Mouse (Mus musculus) heart, embryonic 16.5 days (tissue): ENCODE results near the gene Mthfd1l. TPM values are rescaled to one million over a fixed set of nuclear protein-coding genes. Genes with fewer than 3 reads are reported as not detected.

ENCODE experiments used
- ATAC-seq: fragments of 200-750 bp; cut with Nextera tagmentation; replicated peaks from 2 replicates; pipeline ENCODE4 v1.8.0; 2017; ENCODE audit warnings: moderate number of reproducible peaks; ENCODE audit not compliant: insufficient read depth, low FRiP score; ENCODE audit errors: extremely low read depth
- H3K27ac ChIP-seq: fragments of 300-500 bp; sonication (generic); 2 replicates; pipeline ENCODE4 v1.5.1; 2014; ENCODE audit warnings: mild to moderate bottlenecking, low read length, control low read depth, moderate library complexity
- H3K27me3 ChIP-seq: fragments of 300-500 bp; sonication (generic); 2 replicates; pipeline ENCODE4 v1.6.1; 2014; ENCODE audit warnings: low read length, mixed read lengths; ENCODE audit not compliant: control insufficient read depth, insufficient read depth
- H3K36me3 ChIP-seq: fragments of 300-500 bp; sonication (generic); 2 replicates; pipeline ENCODE4 v1.6.1; 2014; ENCODE audit not compliant: control insufficient read depth, insufficient read depth
- H3K4me1 ChIP-seq: fragments of 300-500 bp; sonication (generic); 2 replicates; pipeline ENCODE4 v1.6.1; 2014; ENCODE audit warnings: low read length, mixed read lengths; ENCODE audit not compliant: control insufficient read depth, insufficient read depth
- H3K4me2 ChIP-seq: fragments of 300-500 bp; sonication (generic); 2 replicates; pipeline ENCODE4 v1.6.1; 2014; ENCODE audit warnings: low read depth, mild to moderate bottlenecking, control low read depth, low read length
- H3K4me3 ChIP-seq: fragments of 300-500 bp; sonication (generic); 2 replicates; pipeline ENCODE4 v1.5.1; 2014; ENCODE audit warnings: mild to moderate bottlenecking, control low read depth, low read length
- H3K9ac ChIP-seq: fragments of 300-500 bp; sonication (generic); 2 replicates; pipeline ENCODE4 v1.6.1; 2014; ENCODE audit warnings: low read length, control low read depth
- H3K9me3 ChIP-seq: fragments of 300-500 bp; sonication (generic); replicated peaks from 2 replicates; pipeline ENCODE4 v1.6.1; 2016; ENCODE audit warnings: low read length; ENCODE audit not compliant: control insufficient read depth
- WGBS: fragments of 180-500 bp; shearing (Covaris S2); extraction: QIAGEN DNeasy Blood & Tissue Kit; methylation state at CpG from one replicate; pipeline ENCODE4 v1.1.7; 2014; 5-methylcytosine and 5-hydroxymethylcytosine counted together
- polyA plus RNA-seq: library from polyadenylated mRNA; unstranded; fragments of >200 nt; fragmentation: Nextera tagmentation; extraction: Ambion mirVana; gene quantifications from 2 replicates; pipeline ENCODE4 v1.2.1, GENCODE M21; 2015

The Mthfd1l gene
- polyA plus RNA-seq, 1 experiment from 2014 or later = 10.1 TPM

DNA sequence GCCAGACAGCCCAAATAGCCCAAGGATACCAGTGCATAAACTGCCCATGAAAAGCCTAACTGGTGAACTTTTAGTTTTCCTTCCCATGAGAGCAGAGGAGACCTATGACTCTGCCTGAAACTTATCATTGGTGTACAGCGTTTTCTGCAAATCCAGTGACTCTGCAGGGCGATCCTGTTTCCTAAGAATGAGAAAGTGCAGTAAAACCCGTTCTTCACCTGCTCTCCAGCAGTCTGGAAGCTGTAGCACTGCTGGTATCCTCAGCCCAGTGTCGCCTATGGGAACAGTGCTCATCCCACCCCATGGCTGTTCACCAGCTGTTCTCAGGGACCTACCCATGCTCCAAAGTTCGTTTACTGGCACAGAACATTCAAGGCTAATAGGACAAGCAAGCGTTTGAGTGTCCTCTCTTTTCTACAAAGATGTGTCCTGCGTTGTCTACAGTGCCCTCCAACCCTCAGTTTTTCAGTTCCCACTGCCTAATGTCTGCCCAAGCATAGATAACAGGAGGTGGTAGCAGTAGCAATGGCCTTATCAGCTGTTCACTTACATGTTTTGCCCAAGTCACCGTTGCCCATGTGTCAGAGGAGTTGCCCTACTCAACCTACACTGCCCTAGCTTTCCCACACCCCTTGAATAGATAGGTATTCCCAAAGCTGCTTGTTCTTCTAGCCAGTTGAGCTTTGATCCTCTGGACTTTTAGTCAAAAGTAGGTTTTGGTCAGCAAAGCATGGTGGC, 20.6 kb downstream of the Mthfd1l start:
- Histone ChIP-seq H3K9me3 (no peaks in the 10 kb centered on the region), H3K4me1 (no peaks in the 10 kb centered on the region), H3K4me3 (no peak overlapping the region), H3K27ac (no peak overlapping the region), H3K36me3 (peaks cover 7% of the 10 kb centered on the region), H3K4me2 (no peak overlapping the region), H3K9ac (no peak overlapping the region), H3K27me3 (no peaks in the 10 kb centered on the region)
- ATAC-seq = no peak
- WGBS = 75% methylated on average over 8 of the region's 8 CpGs

GRCm38 (mm10) chr10:3995277-3995676, 22.4 kb downstream of the Mthfd1l start:
- ATAC-seq = no peak
- 80% methylated on average over 4 of the region's 4 CpGs for WGBS
- H3K4me3 ChIP-seq = no peak overlapping the region
- H3K36me3 ChIP-seq = peaks cover 5% of the 10 kb centered on the region
- no peak overlapping the region for H3K9ac ChIP-seq
- H3K4me1 ChIP-seq = no peaks in the 10 kb centered on the region
- H3K4me2 ChIP-seq = no peak overlapping the region
- no peak overlapping the region for H3K27ac ChIP-seq
- no peaks in the 10 kb centered on the region for H3K9me3 ChIP-seq
- H3K27me3 ChIP-seq = no peaks in the 10 kb centered on the region

DNA sequence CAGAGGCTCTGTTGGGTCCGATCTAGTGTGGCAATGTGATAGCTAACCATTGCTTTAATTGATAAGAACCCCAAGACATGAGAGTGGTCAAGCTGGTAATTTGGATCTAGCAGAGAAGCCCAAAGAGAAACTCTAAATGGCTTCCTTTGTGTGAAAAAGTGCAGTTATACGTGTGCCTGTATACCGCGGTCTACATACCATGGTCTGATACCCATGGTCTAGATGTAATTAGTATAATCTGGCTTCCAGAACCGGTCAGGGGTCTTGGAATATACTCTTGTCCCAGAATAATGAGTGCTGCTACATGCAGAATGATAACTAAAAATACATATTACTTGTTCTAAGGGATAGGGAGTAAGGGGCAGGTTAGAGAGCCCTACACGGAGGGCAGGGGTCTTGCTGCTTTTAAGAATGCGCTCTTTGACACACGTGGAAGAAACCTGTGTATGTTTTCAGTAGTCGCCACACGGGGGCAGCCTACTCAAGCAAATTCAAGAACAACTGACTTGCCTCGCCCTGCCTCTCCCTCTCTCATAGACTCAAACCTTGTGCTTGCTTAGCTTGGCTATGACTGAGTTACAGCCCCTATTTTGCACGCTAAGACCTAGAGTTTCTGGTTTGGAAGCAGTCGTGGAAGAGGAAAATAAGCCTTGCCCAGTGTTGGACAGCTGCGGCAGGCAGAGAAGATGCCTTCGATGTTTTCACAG, 23.4 kb downstream of the Mthfd1l start:
- ATAC-seq = 0 out of 2 replicates have a peak, but pooled peaks have one; percentile 41
- H3K4me1 ChIP-seq = no peaks in the 10 kb centered on the region
- no peaks in the 10 kb centered on the region for H3K27me3 ChIP-seq
- no peak overlapping the region for H3K4me3 ChIP-seq
- 52% methylated on average over 15 of the region's 15 CpGs for WGBS
- H3K4me2 ChIP-seq = no peak overlapping the region
- no peak overlapping the region for H3K9ac ChIP-seq
- no peaks in the 10 kb centered on the region for H3K9me3 ChIP-seq
- peaks cover 5% of the 10 kb centered on the region; the same call in 1 of the 2 replicates for H3K36me3 ChIP-seq
- no peak overlapping the region for H3K27ac ChIP-seq

- Histone ChIP-seq H3K4me1 (no peaks in the 10 kb centered on the region), H3K27me3 (no peaks in the 10 kb centered on the region), H3K9me3 (no peaks in the 10 kb centered on the region), H3K27ac (no peak overlapping the region), H3K9ac (no peak overlapping the region), H3K4me3 (no peak overlapping the region), H3K4me2 (no peak overlapping the region), H3K36me3 (peaks cover 5% of the 10 kb centered on the region; the same call in 1 of the 2 replicates)
- no peak for ATAC-seq
- WGBS = 72% methylated on average over 7 of the region's 7 CpGs
Observed at GRCm38 (mm10) chr10:3997851-3998426, 25.0 kb downstream of the Mthfd1l start.

DNA sequence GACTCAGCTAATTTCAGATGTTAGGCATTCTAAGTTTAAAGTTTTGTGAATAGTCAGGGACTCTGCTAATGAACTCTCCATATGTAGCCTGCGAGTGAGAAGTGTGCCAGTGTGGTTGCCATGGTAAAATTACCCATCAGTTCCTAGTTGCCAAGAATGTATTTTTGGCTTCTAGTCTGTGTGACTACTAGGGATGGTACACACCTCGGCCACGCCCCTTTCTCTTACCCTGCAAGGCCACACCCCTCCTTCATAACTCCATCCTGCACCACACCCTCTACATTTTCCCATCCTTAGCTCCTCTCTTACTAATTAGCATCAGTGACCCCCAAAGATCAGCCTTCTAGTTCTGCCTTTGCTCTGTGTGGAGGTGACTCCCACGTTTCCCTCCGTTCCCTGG, 29.8 kb downstream of the Mthfd1l start:
- no peaks in the 10 kb centered on the region for H3K27me3 ChIP-seq
- no peaks in the 10 kb centered on the region for H3K9me3 ChIP-seq
- no peak for ATAC-seq
- no peak overlapping the region for H3K9ac ChIP-seq
- H3K27ac ChIP-seq = no peak overlapping the region
- no peak overlapping the region for H3K4me3 ChIP-seq
- 84% methylated on average over 5 of the region's 5 CpGs for WGBS
- peaks cover 5% of the 10 kb centered on the region; the same call in 1 of the 2 replicates for H3K36me3 ChIP-seq
- H3K4me1 ChIP-seq = no peaks in the 10 kb centered on the region
- H3K4me2 ChIP-seq = no peak overlapping the region

GRCm38 (mm10) chr10:4005191-4005590, 32.3 kb downstream of the Mthfd1l start:
- no peaks in the 10 kb centered on the region for H3K4me1 ChIP-seq
- H3K27ac ChIP-seq = peak overlapping the region; percentile 39; the same call in 1 of the 2 replicates
- no peaks in the 10 kb centered on the region for H3K36me3 ChIP-seq
- H3K9ac ChIP-seq = no peak overlapping the region
- H3K27me3 ChIP-seq = no peaks in the 10 kb centered on the region
- no peak overlapping the region for H3K4me3 ChIP-seq
- ATAC-seq = no peak
- WGBS = 72% methylated on average over 7 of the region's 7 CpGs
- no peaks in the 10 kb centered on the region for H3K9me3 ChIP-seq
- H3K4me2 ChIP-seq = no peak overlapping the region

DNA sequence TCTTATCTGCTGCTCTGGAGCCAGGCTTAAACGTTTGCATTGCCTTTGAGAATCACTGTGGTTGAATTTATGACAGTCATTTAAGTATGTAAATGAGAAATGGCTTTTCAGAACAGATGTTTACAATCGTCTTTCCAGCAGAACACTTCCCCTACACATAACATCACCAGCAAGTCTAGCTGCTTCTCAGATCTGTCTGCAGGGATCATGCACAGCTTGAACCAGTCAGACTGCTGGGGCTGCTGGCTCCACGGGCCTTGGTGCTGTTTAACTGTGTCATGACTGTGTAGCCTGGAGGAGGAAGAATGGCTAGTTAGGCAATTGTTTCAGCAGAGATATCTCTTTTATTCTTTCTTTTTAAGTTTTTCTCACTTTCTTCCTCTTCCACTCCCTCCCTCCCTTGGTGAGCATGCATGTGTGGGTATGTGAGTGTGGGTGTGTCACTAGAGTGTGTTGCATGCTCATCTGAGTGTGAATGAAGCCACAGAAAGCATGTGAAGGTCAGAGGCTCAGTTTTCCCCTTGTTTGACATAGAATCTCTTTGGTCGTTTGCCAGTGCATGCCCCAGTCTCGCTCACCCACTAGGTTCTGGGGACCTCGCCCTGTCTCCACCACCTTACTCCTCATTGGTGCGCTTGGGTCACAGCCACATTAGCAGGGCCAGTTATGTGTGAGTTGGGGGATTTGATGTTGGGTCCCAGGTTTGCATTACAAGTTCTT, 33.5 kb downstream of the Mthfd1l start:
- Histone ChIP-seq H3K27me3 (no peaks in the 10 kb centered on the region), H3K27ac (no peak overlapping the region), H3K36me3 (no peaks in the 10 kb centered on the region), H3K9me3 (no peaks in the 10 kb centered on the region), H3K4me1 (no peaks in the 10 kb centered on the region), H3K4me2 (no peak overlapping the region), H3K4me3 (no peak overlapping the region), H3K9ac (no peak overlapping the region)
- ATAC-seq = peak; percentile 76; the same call in 1 of the 2 replicates
- WGBS = 55% methylated on average over 7 of the region's 7 CpGs

GRCm38 (mm10) chr10:4022628-4023303, 49.8 kb downstream of the Mthfd1l start:
- ATAC-seq = no peak
- H3K27ac ChIP-seq = peak overlapping the region; percentile 42; the same call in 1 of the 2 replicates
- 65% methylated on average over 14 of the region's 14 CpGs for WGBS

More at GRCm38 (mm10) chr10:4022628-4023303, 49.8 kb downstream of the Mthfd1l start:
- no peak overlapping the region for H3K4me2 ChIP-seq
- H3K4me1 ChIP-seq = no peaks in the 10 kb centered on the region
- no peaks in the 10 kb centered on the region for H3K9me3 ChIP-seq
- H3K9ac ChIP-seq = no peak overlapping the region
- no peak overlapping the region for H3K4me3 ChIP-seq
- H3K36me3 ChIP-seq = peaks cover 10% of the 10 kb centered on the region
- H3K27me3 ChIP-seq = no peaks in the 10 kb centered on the region
